Mouse (Mus musculus) B cell, adult (primary cell): ENCODE data around the gene Fbln1. TPM values are rescaled to one million over a fixed set of nuclear protein-coding genes. Genes with fewer than 3 reads are reported as not detected.

Experiments
- total RNA-seq: library from RNA; stranded (reverse); gene quantifications from 4 replicates; pipeline ENCODE4 v1.2.4, GENCODE M21; 2023; ENCODE audit not compliant: inconsistent age

Fbln1 gene
- 0.19 to 0.22 TPM in 2 of 4 replicates, not detected in the others for total RNA-seq

GRCm38 (mm10) chr15:85205792-85206702 lies at the start of gene Fbln1:
Fbln1 (plus strand) TSS chr15:85205949.

GRCm38 (mm10) chr15:85335671-85336300 lies 130.0 kb downstream of the Fbln1 start, which contains the start of gene Atxn10:
Atxn10 (plus strand) TSS chr15:85336245.

Other genes with a start within 250 kb of the Fbln1 start
- gene 5031439G07Rik, start 217.4 kb upstream of the Fbln1 start, total RNA-seq: 74.6 to 97.7 TPM (median 77.9 TPM) in 4 replicates
- not detected in 4 replicates for gene Upk3a, start 188.8 kb upstream of the Fbln1 start, total RNA-seq
- gene Fam118a, start 177.0 kb upstream of the Fbln1 start, total RNA-seq: 19.6 to 26.2 TPM (median 20.7 TPM) in 4 replicates
- gene Smc1b, start 74.0 kb upstream of the Fbln1 start, total RNA-seq: not detected in 4 replicates
- not detected in 4 replicates for gene Ribc2, start 73.9 kb upstream of the Fbln1 start, total RNA-seq
- 45.9 to 50.1 TPM (median 47.5 TPM) in 4 replicates for gene Atxn10, start 130.3 kb downstream of the Fbln1 start, total RNA-seq